Mouse (Mus musculus) ovary, adult 18-20 months (tissue): ENCODE data around the gene B4galt5.
"Not testable (repeated sequence)": the region's sequence is repeated elsewhere in the genome, so short reads cannot be mapped to it uniquely, and the experiment has no call there.

Experiments
- DNase-seq: peaks from one replicate; pipeline ENCODE4 v3.0.0; 2022; ENCODE audit warnings: low spot score, mixed read lengths

Gene B4galt5

GRCm38 (mm10) chr2:167348376-167349282 is at the start of gene B4galt5:
B4galt5 (minus strand) TSS chr2:167349183.
- no peak for DNase-seq

- DNase-seq, result not testable (repeated sequence)
Measured at GRCm38 (mm10) chr2:167396420-167396819, 47.4 kb upstream of the B4galt5 start.

- DNase-seq, result no peak
Measured at GRCm38 (mm10) chr2:167394426-167394825, 45.4 kb upstream of the B4galt5 start.

GRCm38 (mm10) chr2:167386998-167387397 is 38.0 kb upstream of the B4galt5 start:
- DNase-seq, result no peak

- DNase-seq, result no peak
Measured at GRCm38 (mm10) chr2:167386456-167386855, 37.5 kb upstream of the B4galt5 start.

GRCm38 (mm10) chr2:167383666-167384083 is 34.7 kb upstream of the B4galt5 start:
- DNase-seq, result peak; percentile 79

- DNase-seq, result no peak
Measured at GRCm38 (mm10) chr2:167382389-167382788, 33.4 kb upstream of the B4galt5 start.

- no peak for DNase-seq
Measured at GRCm38 (mm10) chr2:167381596-167381995, 32.6 kb upstream of the B4galt5 start.

GRCm38 (mm10) chr2:167380615-167381285 is 31.8 kb upstream of the B4galt5 start:
- DNase-seq, result peak; percentile 42

GRCm38 (mm10) chr2:167378972-167379371 is 30.0 kb upstream of the B4galt5 start:
- DNase-seq, result no peak

GRCm38 (mm10) chr2:167377697-167378096 is 28.7 kb upstream of the B4galt5 start:
- no peak for DNase-seq

- no peak for DNase-seq
Measured at GRCm38 (mm10) chr2:167376160-167376564, 27.2 kb upstream of the B4galt5 start.

- no peak for DNase-seq
Measured at GRCm38 (mm10) chr2:167375688-167376087, 26.7 kb upstream of the B4galt5 start.

GRCm38 (mm10) chr2:167375135-167375534 is 26.2 kb upstream of the B4galt5 start:
- no peak for DNase-seq

- no peak for DNase-seq
Measured at GRCm38 (mm10) chr2:167374191-167374805, 25.3 kb upstream of the B4galt5 start.

GRCm38 (mm10) chr2:167373266-167373665 is 24.3 kb upstream of the B4galt5 start:
- DNase-seq, result no peak

- DNase-seq, result no peak
Measured at GRCm38 (mm10) chr2:167371506-167371905, 22.5 kb upstream of the B4galt5 start.

- DNase-seq, result no peak
Measured at GRCm38 (mm10) chr2:167368328-167368727, 19.3 kb upstream of the B4galt5 start.

- DNase-seq, result no peak
Measured at GRCm38 (mm10) chr2:167367777-167368281, 18.8 kb upstream of the B4galt5 start.

GRCm38 (mm10) chr2:167367325-167367724 is 18.3 kb upstream of the B4galt5 start:
- no peak for DNase-seq

- DNase-seq, result no peak
Measured at GRCm38 (mm10) chr2:167365063-167365462, 16.1 kb upstream of the B4galt5 start.

GRCm38 (mm10) chr2:167363272-167364045 is 14.5 kb upstream of the B4galt5 start:
- no peak for DNase-seq
